Mouse (Mus musculus) neutrophil, adult 83 days (primary cell): ENCODE data around the gene Vmn1r81. TPM values are rescaled to one million over a fixed set of nuclear protein-coding genes. Genes with fewer than 3 reads are reported as not detected.

Experiments used
- total RNA-seq, 2 experiments: library from RNA; stranded (reverse); gene quantifications; one replicate each; pipeline ENCODE4 v1.2.4; 2023

Gene Vmn1r81
- not detected for total RNA-seq

GRCm38 (mm10) chr7:12268169-12268568 is at the start of gene Vmn1r81:
Vmn1r81 (minus strand) TSS chr7:12268269.

DNA sequence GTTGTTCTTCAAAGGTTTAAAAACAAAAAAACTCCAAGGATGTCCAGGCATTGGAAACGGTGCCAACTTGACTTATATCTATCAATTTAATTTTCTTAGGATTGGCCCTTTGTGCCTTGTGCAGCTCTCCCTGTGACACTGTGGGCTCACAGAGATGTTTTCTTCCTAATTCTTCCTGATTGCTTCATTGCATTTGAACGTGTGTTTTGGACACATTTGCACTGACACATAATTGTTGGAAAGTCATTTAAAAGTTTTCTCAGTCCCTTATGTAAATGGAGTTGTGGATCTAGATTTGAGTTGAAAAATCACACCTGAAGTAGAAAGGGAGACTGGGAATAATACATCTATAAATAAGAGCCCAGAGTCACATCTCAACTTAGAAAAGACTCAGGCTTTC is 32.1 kb upstream of the Vmn1r81 start, which contains the start of gene Vmn1r82:
Gene Vmn1r82 (plus strand): TSS at position 301 of the 400 bp plus-strand sequence.

Other genes with a start within 250 kb of the Vmn1r81 start
- gene Vmn1r77, start 231.5 kb downstream of the Vmn1r81 start, total RNA-seq, result not detected
- gene Vmn1r78, start 118.0 kb downstream of the Vmn1r81 start, total RNA-seq, result not detected
- gene Vmn1r79, start 97.0 kb downstream of the Vmn1r81 start, total RNA-seq, result not detected
- not detected for gene Vmn1r80, start 79.0 kb downstream of the Vmn1r81 start, total RNA-seq
- gene Vmn1r82, start 32.2 kb upstream of the Vmn1r81 start, total RNA-seq, result not detected
- under 1 TPM; 0.15 to 0.29 TPM for gene Vmn1r83, start 61.2 kb upstream of the Vmn1r81 start, total RNA-seq
- gene Vmn1r84, start 101.0 kb upstream of the Vmn1r81 start, total RNA-seq, result not detected
- under 1 TPM in 1 of 2 experiments, not detected in 1; 0.35 TPM for gene Zfp551, start 154.5 kb upstream of the Vmn1r81 start, total RNA-seq
- gene Zfp606, start 210.0 kb upstream of the Vmn1r81 start, total RNA-seq, result 1 to 10 TPM; 1.4 to 2.1 TPM
- gene 2900092C05Rik, start 244.2 kb upstream of the Vmn1r81 start, total RNA-seq, result not detected